Comparison of ENCODE assay signal across 8 mouse cellular contexts in genomic region chr19:30031468-30031931, GRCm38 (mm10). TPM values are rescaled to one million over a fixed set of nuclear protein-coding genes. Genes with fewer than 3 reads are reported as not detected.
DNase-seq lines count a peak whose midpoint lies in the region; ATAC-seq and TF ChIP-seq lines count a peak whose summit lies in the region.

No protein-coding gene starts in this region.

- peak overlapping the region; percentile 81 for H3K4me3 ChIP-seq in heart, embryonic 12.5 days
- H3K4me3 ChIP-seq in limb, embryonic 15.5 days, result peak overlapping the region; percentile 99
- peak overlapping the region; percentile 74 for H3K4me3 ChIP-seq in olfactory bulb, adult 2 months (ENCODE audit: insufficient read depth, low read depth, low read length)

- TF ChIP-seq POLR2A in olfactory bulb, adult 2 months (IDR thresholded peaks at IDR 0.05; ENCODE audit: insufficient read depth, low read depth, low read length), result no peak

- peaks cover 26% of the 10 kb centered on the region for H3K4me1 ChIP-seq in heart, embryonic 12.5 days (replicated peaks)
- H3K4me1 ChIP-seq in limb, embryonic 15.5 days, result peaks cover 20% of the 10 kb centered on the region
- peaks cover 5% of the 10 kb centered on the region; the same call in 1 of the 2 replicates for H3K4me1 ChIP-seq in olfactory bulb, adult 2 months (ENCODE audit: control insufficient read depth, insufficient read depth, low read length)

- no peak for TF ChIP-seq CTCF in olfactory bulb, adult 2 months (IDR thresholded peaks at IDR 0.05; ENCODE audit: insufficient read depth, low read depth, low read length)

- H3K9ac ChIP-seq in heart, embryonic 12.5 days, result peak overlapping the region; percentile 98
- H3K9ac ChIP-seq in limb, embryonic 15.5 days, result peak overlapping the region; percentile 99

- peak overlapping the region; percentile 82 for H3K4me2 ChIP-seq in heart, embryonic 12.5 days
- H3K4me2 ChIP-seq in limb, embryonic 15.5 days, result peak overlapping the region; percentile 72

- DNase-seq in embryo, embryonic 10.5 days (ENCODE audit: low spot score), result peak; percentile 48
- no peak for DNase-seq in embryo, embryonic 10 days (ENCODE audit: low spot score)
- DNase-seq in adipocyte (ENCODE audit: low spot score), result peak; percentile 94
- DNase-seq in frontal cortex, postnatal 36 days (ENCODE audit: low spot score in 2 of 2), result no peak

- WGBS in heart, embryonic 12.5 days, result 4% methylated on average over 7 of the region's 7 CpGs
- WGBS in limb, embryonic 15.5 days, result under 1% methylated on average over 7 of the region's 7 CpGs
- WGBS in olfactory bulb, adult 2 months, result under 1% methylated on average over 7 of the region's 7 CpGs

- ATAC-seq in heart, embryonic 12.5 days (ENCODE audit: insufficient number of reproducible peaks, low FRiP score), result no peak
- ATAC-seq in limb, embryonic 15.5 days (ENCODE audit: insufficient number of reproducible peaks, low FRiP score, low TSS enrichment, low read depth), result no peak
- ATAC-seq in cerebellum, adult (ENCODE audit: insufficient number of reproducible peaks, low FRiP score, low TSS enrichment), result no peak

- H3K9me3 ChIP-seq in heart, embryonic 12.5 days (replicated peaks), result no peaks in the 10 kb centered on the region
- H3K9me3 ChIP-seq in limb, embryonic 15.5 days, result no peaks in the 10 kb centered on the region

- 0 out of 2 replicates have a peak, but pooled peaks cover 3% of the 10 kb centered on the region for H3K36me3 ChIP-seq in heart, embryonic 12.5 days
- no peaks in the 10 kb centered on the region for H3K36me3 ChIP-seq in limb, embryonic 15.5 days

- no peaks in the 10 kb centered on the region for H3K27me3 ChIP-seq in heart, embryonic 12.5 days (replicated peaks)
- no peaks in the 10 kb centered on the region for H3K27me3 ChIP-seq in limb, embryonic 15.5 days

- peak overlapping the region; percentile 94 for H3K27ac ChIP-seq in heart, embryonic 12.5 days (ENCODE audit: poor library complexity, severe bottlenecking)
- H3K27ac ChIP-seq in limb, embryonic 15.5 days, result peak overlapping the region; percentile 95; the same call in 1 of the 2 replicates
- no peak overlapping the region for H3K27ac ChIP-seq in olfactory bulb, adult 2 months (ENCODE audit: insufficient read depth, low read depth, low read length)

RNA-seq across cellular contexts. Expression of gene Uhrf2, which starts 1.2 kb away (rescaled TPM):
- polyA plus RNA-seq in heart, embryonic 12.5 days (2016; fragmentation: Nextera tagmentation; extraction: Ambion mirVana), result 61.6 and 68.4 TPM in 2 replicates
- polyA plus RNA-seq in limb, embryonic 15.5 days (2015; fragmentation: Nextera tagmentation; extraction: Ambion mirVana), result 44.5 and 60.6 TPM in 2 replicates
- not detected in 2 replicates for polyA plus RNA-seq in olfactory bulb, adult 2 months (2012; ENCODE audit: insufficient read depth, insufficient read length, low replicate concordance, missing spikeins)

RNA-seq across cellular contexts. Expression of gene Trpd52l3, which starts 27.9 kb away (rescaled TPM):
- not detected in 2 replicates for polyA plus RNA-seq in heart, embryonic 12.5 days (2016; fragmentation: Nextera tagmentation; extraction: Ambion mirVana)
- polyA plus RNA-seq in limb, embryonic 15.5 days (2015; fragmentation: Nextera tagmentation; extraction: Ambion mirVana), result not detected in 2 replicates
- not detected in 2 replicates for polyA plus RNA-seq in olfactory bulb, adult 2 months (2012; ENCODE audit: insufficient read depth, insufficient read length, low replicate concordance, missing spikeins)

Comparison
In these comparisons a context has a peak if more than half of its experiments do, and no peak if none do; other contexts are left out.
1. DNase-seq: peak in embryo, embryonic 10.5 days (single experiment) and adipocyte (single experiment); none in embryo, embryonic 10 days (single experiment) and frontal cortex, postnatal 36 days (0 of 2).
2. Peak in every context shown above with its lines, with median percentiles within 50 percentile points of each other: H3K4me3 ChIP-seq.